Mouse (Mus musculus) midbrain, embryonic 13.5 days (tissue): ENCODE measurements around the gene Cpe. TPM values are rescaled to one million over a fixed set of nuclear protein-coding genes. Genes with fewer than 3 reads are reported as not detected.
A peak's percentile ranks its signal among the peaks of the same experiment; 100 is the strongest.

Source experiments
- ATAC-seq: fragments of 200-750 bp; cut with Nextera tagmentation; 2 replicates; pipeline ENCODE4 v1.8.0; 2017; ENCODE audit warnings: mild to moderate bottlenecking, moderate TSS enrichment, moderate library complexity
- H3K27ac ChIP-seq: fragments of 300-500 bp; sonication (generic); 2 replicates; pipeline ENCODE4 v1.5.1; 2015; ENCODE audit warnings: inconsistent platforms, mild to moderate bottlenecking, moderate library complexity
- H3K27me3 ChIP-seq: fragments of 300-500 bp; sonication (generic); 2 replicates; pipeline ENCODE4 v1.6.1; 2015; ENCODE audit warnings: mild to moderate bottlenecking, inconsistent platforms
- H3K36me3 ChIP-seq: fragments of 300-500 bp; sonication (generic); 2 replicates; pipeline ENCODE4 v1.6.1; 2015; ENCODE audit warnings: mild to moderate bottlenecking, inconsistent platforms
- H3K4me1 ChIP-seq: fragments of 300-500 bp; sonication (generic); replicated peaks from 2 replicates; pipeline ENCODE4 v1.6.1; 2015; ENCODE audit warnings: inconsistent platforms
- H3K4me2 ChIP-seq: fragments of 300-500 bp; sonication (generic); replicated peaks from 2 replicates; pipeline ENCODE4 v1.6.1; 2015; ENCODE audit warnings: moderate library complexity, mild to moderate bottlenecking, inconsistent platforms
- H3K4me3 ChIP-seq: fragments of 300-500 bp; sonication (generic); replicated peaks from 2 replicates; pipeline ENCODE4 v1.5.1; 2015; ENCODE audit warnings: mild to moderate bottlenecking, inconsistent platforms
- H3K9ac ChIP-seq: fragments of 300-500 bp; sonication (generic); replicated peaks from 2 replicates; pipeline ENCODE4 v1.6.1; 2015; ENCODE audit warnings: mild to moderate bottlenecking, inconsistent platforms
- H3K9me3 ChIP-seq: fragments of 300-500 bp; sonication (generic); 2 replicates; pipeline ENCODE4 v1.6.1; 2016; ENCODE audit warnings: mild to moderate bottlenecking, inconsistent platforms
- WGBS: fragments of 180-500 bp; shearing (Covaris S2); methylation state at CpG from one replicate; pipeline ENCODE4 v1.1.7; 2015; 5-methylcytosine and 5-hydroxymethylcytosine counted together
- polyA plus RNA-seq: library from polyadenylated mRNA; unstranded; fragments of >200 nt; fragmentation: Nextera tagmentation; extraction: Ambion mirVana; gene quantifications from 2 replicates; pipeline ENCODE4 v1.2.1, GENCODE M21; 2015

Cpe gene
- polyA plus RNA-seq, result 676 and 719 TPM in 2 replicates

DNA sequence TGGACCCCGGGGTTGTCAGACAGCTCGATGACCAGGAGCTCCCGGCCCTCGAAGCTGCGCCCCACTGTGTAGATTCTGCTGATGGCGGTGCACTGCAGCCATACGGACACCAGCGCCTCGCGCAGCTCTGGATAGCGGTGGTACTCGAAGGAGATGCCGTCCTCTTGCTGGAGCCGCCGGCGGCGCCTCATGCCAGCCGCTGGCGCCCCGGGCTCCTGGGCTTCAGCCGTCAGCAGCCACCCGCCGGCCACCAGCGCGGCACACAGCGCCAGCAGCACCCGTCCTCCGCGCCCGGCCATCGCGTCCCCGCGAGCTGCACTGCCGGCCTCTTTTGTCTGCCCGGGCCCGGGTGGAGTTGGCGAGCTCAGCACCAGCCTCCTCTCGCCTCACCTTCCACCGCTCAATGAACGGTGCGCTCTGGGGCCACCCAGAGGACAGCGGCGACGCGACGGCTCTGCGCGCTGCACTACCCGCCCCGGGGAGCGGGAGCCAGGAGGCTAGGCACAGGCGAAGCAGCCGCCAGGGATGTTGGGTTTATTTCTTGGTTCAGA, at the start of gene Cpe:
TSS of gene Cpe (minus strand) at position 404 of the 551 bp plus-strand sequence.
- Histone ChIP-seq H3K4me3 (peak within 1 kb of the TSS; percentile 84), H3K4me2 (peak within 1 kb of the TSS; percentile 67), H3K9me3 (no peaks in the 10 kb centered on the region), H3K4me1 (peaks cover 38% of the 10 kb centered on the region), H3K36me3 (no peaks in the 10 kb centered on the region), H3K27me3 (no peaks in the 10 kb centered on the region), H3K27ac (peak within 1 kb of the TSS; percentile 100), H3K9ac (peak within 1 kb of the TSS; percentile 99)
- peak; percentile 99 for ATAC-seq
- WGBS, result under 1% methylated on average over 53 of the region's 54 CpGs

DNA sequence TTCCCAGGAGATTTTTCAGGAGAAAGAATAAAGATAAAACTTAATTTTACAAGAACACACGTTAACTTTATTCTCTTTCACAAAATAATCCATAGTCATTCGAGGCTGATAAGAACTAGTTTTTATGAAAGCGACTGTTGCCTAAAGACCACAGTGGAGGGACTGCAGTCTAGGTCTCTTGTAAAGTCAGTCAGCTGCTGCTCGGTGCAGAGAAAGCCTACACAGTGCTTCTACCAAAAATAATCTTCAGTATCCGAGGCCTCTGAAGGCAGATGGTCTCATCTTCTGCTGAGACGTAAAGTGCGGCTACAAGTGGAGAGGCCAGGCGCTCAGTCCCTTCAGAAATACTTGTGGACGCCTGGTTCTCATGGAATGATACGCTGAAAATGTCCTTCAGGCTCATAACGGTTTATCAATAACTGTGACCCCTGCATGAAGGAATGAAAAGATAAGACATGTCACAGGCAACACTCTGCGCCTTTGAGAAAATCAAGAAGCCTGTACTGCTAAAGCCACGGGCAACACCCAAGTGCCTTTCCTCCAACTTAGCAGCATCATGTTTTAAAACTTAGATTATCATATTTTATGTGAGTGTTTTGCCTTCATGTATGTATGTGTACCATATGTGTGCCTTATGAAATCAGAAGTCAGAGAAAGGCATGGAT, 47.8 kb upstream of the Cpe start:
- no peak overlapping the region for H3K4me3 ChIP-seq
- no peak overlapping the region for H3K27ac ChIP-seq
- no peak overlapping the region for H3K4me2 ChIP-seq
- H3K4me1 ChIP-seq, result no peaks in the 10 kb centered on the region
- H3K36me3 ChIP-seq, result peaks cover 16% of the 10 kb centered on the region
- no peaks in the 10 kb centered on the region for H3K9me3 ChIP-seq
- H3K9ac ChIP-seq, result no peak overlapping the region
- ATAC-seq, result no peak
- 94% methylated on average over 13 of the region's 13 CpGs for WGBS
- no peaks in the 10 kb centered on the region for H3K27me3 ChIP-seq

DNA sequence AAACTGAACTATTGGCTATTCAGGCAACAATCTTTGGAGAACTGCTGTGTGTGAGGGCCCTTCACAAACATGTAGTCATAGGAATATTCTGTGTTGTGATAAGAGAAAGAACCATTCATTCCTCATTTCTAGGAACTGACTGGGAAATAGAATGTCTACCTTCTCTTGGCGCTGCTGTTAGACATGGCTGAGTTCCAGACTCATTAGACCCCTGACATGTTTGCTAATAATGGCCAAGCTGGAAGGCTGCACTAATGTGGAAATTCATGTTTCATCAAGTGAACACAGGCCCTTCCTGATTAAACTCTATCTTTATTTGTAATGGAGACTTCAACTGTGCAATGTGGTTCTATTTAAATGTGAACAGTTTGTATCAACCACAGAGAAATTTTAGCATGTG, 46.1 kb upstream of the Cpe start:
- Histone ChIP-seq H3K4me2 (no peak overlapping the region), H3K27ac (no peak overlapping the region), H3K27me3 (no peaks in the 10 kb centered on the region), H3K36me3 (peaks cover 16% of the 10 kb centered on the region), H3K9ac (no peak overlapping the region), H3K4me1 (peaks cover 7% of the 10 kb centered on the region; the same call in 1 of the 2 replicates), H3K4me3 (no peak overlapping the region), H3K9me3 (no peaks in the 10 kb centered on the region)
- no peak for ATAC-seq
- 85% methylated on average over 1 of the region's 1 CpGs for WGBS

DNA sequence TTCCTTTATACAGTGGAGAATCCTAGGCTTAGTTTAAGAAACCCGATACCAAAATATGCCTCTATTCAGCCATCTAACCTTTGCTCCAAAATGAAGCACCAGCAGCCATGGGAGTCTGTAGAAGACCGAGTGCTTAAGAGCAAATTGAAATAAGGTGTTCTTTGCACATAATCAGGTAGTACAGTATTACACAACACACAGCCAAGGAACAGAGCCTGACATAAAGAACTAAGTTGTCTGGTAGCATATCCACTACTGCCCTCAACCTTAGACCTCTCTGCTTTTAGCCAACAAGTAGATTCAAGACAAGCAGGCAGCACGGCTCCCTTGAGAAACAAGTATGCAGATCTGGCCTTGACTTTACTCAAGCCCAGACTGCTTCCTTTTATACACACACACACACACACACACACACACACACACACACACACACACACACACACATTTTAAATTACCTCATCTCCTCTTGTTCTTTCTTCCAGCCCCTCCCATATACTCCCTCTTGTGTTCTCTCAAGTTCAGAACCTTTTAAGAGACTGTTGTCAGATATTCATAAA, 44.0 kb upstream of the Cpe start:
- peaks cover 16% of the 10 kb centered on the region for H3K4me1 ChIP-seq
- no peak for ATAC-seq

DNA sequence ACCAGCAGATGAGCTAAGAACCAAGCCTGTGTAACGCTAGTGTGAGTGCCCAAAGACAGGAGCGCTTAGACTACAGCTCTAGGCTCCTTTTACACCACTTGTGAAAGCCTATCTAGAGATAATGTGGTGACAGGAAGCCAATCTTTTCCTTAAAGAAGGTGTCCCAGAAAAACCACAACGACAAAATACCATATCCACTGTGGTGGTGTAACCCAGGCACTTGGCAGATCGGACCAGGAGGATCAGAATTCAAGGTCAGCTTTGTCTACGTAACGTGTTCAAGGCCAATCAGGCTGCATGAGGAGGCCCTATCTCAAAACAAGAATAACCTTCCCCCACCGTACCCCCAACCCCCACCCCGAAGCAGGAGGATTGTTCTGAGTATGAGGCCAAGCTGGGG, 42.3 kb upstream of the Cpe start:
- no peaks in the 10 kb centered on the region for H3K27me3 ChIP-seq
- no peak for ATAC-seq
- H3K9me3 ChIP-seq, result no peaks in the 10 kb centered on the region
- WGBS, result 92% methylated on average over 8 of the region's 8 CpGs
- H3K4me2 ChIP-seq, result no peak overlapping the region
- H3K4me3 ChIP-seq, result no peak overlapping the region
- peaks cover 32% of the 10 kb centered on the region for H3K4me1 ChIP-seq
- 0 out of 2 replicates have a peak overlapping the region, but pooled peaks have one; percentile 16 for H3K9ac ChIP-seq
- peaks cover 13% of the 10 kb centered on the region for H3K36me3 ChIP-seq
- peak overlapping the region; percentile 56; the same call in 1 of the 2 replicates for H3K27ac ChIP-seq

More for the DNA sequence above, 44.0 kb upstream of the Cpe start:
- Histone ChIP-seq H3K9me3 (no peaks in the 10 kb centered on the region), H3K27me3 (no peaks in the 10 kb centered on the region), H3K4me2 (no peak overlapping the region), H3K27ac (no peak overlapping the region), H3K36me3 (peaks cover 9% of the 10 kb centered on the region; the same call in 1 of the 2 replicates), H3K9ac (no peak overlapping the region), H3K4me3 (no peak overlapping the region)
- WGBS, result 86% methylated on average over 3 of the region's 3 CpGs

DNA sequence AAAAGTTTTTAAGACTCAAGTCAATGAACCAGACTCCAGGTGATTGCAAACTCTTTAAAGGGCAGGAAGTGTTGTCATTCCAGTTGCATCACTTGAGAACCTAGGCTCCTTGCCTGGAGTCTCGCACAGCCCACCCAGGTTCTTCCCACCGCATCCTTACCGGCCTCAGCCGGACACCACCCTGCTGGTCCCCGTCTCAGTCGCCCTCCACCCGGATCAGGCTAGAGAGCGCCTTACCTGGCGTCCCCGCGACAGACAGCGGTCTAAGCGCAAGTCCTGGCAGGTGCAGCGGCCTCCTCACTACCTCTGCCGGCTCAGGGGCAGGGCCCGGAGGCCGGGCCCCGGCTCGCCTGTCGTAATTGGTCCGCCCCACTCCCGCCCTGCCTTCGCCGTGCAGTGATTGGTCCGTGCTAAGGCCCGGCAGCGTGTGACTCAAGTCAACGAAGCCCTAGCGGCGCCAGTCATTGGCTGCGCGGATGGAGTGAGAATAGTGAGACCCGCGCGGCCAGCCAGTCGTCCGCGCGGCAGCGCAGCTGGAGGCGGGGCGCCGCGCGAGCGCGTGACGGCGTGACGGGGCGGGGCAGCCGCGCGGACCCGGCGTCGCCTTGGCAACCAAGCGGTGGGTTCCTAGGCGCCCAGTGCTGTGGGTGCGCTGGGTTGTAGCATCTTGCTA, 40.6 kb upstream of the Cpe start, which contains the start of gene Msmo1:
TSS of gene Msmo1 (minus strand) at position 522 of the 673 bp plus-strand sequence.
- peak within 1 kb of the TSS; percentile 81 for H3K27ac ChIP-seq
- peak; percentile 100 for ATAC-seq
- H3K4me3 ChIP-seq, result peak within 1 kb of the TSS; percentile 83
- H3K9me3 ChIP-seq, result no peaks in the 10 kb centered on the region
- H3K4me1 ChIP-seq, result peaks cover 50% of the 10 kb centered on the region
- peak within 1 kb of the TSS; percentile 82 for H3K9ac ChIP-seq
- H3K4me2 ChIP-seq, result peak within 1 kb of the TSS; percentile 66
- under 1% methylated on average over 60 of the region's 60 CpGs for WGBS
- H3K27me3 ChIP-seq, result no peaks in the 10 kb centered on the region
- peaks cover 26% of the 10 kb centered on the region for H3K36me3 ChIP-seq

DNA sequence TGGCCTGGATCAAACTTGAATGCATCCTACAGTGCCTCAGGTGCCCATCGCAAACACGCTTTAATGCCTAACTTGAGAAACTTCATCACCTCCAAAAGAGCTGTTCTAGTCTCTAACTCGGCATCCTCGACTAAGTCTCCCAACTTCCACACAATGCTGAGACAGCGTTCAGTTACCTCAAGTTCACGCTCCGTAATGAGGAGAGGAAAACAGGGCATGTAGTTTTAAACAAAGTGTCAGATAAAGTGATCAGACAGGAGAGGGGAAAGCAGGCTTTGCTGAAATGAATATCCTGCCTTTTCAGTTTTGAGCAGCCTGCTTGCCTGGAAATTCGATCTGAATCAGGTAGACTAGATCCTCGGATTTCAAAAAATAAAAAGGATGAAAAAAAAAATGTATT, 39.7 kb upstream of the Cpe start:
- Histone ChIP-seq H3K4me3 (peak overlapping the region; percentile 83), H3K9ac (peak overlapping the region; percentile 82), H3K4me2 (peak overlapping the region; percentile 66), H3K27ac (peak overlapping the region; percentile 81), H3K9me3 (no peaks in the 10 kb centered on the region), H3K27me3 (no peaks in the 10 kb centered on the region), H3K36me3 (peaks cover 25% of the 10 kb centered on the region), H3K4me1 (peaks cover 56% of the 10 kb centered on the region)
- 9% methylated on average over 9 of the region's 9 CpGs for WGBS
- ATAC-seq, result no peak

DNA sequence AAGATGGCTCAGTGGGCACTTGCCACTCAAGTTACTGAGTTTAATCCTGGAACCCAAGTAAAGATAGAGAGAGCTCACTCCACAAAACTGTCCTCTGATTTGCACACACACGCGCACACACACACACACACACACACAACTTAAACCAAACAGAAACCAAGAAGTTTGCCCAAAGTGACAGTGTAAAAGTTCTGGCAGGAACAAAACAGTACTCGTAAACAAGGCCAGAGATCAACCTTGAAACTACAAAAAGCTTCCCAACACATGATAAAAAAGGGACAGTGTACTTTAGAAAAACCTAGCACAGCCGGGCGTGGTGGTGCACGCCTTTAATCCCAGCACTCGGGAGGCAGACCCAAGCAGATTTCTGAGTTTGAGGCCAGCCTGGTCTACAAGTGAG, 35.3 kb upstream of the Cpe start:
- H3K36me3 ChIP-seq, result peaks cover 62% of the 10 kb centered on the region
- whole genome bisulfite sequencing, result 86% methylated on average over 7 of the region's 7 CpGs
- H3K9ac ChIP-seq, result no peak overlapping the region
- H3K27ac ChIP-seq, result no peak overlapping the region
- H3K27me3 ChIP-seq, result no peaks in the 10 kb centered on the region
- no peak for ATAC-seq
- H3K9me3 ChIP-seq, result no peaks in the 10 kb centered on the region
- no peak overlapping the region for H3K4me2 ChIP-seq
- no peak overlapping the region for H3K4me3 ChIP-seq
- peaks cover 71% of the 10 kb centered on the region for H3K4me1 ChIP-seq

DNA sequence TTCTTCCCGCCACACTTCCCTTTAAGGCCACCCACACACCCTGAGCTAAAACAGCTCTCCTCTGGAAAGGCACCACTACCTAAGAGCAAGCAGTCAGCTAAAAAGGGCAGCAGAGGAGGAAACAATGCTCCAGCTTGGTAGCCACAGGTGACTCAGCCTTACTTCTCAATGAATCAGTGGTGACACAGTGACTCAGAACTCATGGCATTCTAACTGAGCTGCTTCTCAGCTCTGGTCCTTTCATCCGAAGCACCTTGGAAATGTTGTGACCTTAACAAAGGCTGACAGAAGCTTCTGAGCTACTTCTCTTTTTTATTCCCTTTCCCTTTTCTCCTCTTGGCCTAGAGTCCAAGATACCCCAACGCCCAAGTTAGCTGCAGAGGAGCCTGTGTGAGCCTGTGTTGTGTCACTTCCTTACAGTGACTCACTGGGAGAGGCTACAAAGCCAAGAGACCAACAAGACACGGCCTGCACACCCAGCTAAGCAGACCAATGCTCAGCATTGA, 33.4 kb upstream of the Cpe start:
- Histone ChIP-seq H3K27ac (no peak overlapping the region), H3K9me3 (no peaks in the 10 kb centered on the region), H3K4me1 (peaks cover 56% of the 10 kb centered on the region), H3K4me2 (no peak overlapping the region), H3K9ac (no peak overlapping the region), H3K36me3 (peaks cover 73% of the 10 kb centered on the region), H3K4me3 (no peak overlapping the region), H3K27me3 (no peaks in the 10 kb centered on the region)
- ATAC-seq, result no peak
- WGBS, result 95% methylated on average over 4 of the region's 4 CpGs

DNA sequence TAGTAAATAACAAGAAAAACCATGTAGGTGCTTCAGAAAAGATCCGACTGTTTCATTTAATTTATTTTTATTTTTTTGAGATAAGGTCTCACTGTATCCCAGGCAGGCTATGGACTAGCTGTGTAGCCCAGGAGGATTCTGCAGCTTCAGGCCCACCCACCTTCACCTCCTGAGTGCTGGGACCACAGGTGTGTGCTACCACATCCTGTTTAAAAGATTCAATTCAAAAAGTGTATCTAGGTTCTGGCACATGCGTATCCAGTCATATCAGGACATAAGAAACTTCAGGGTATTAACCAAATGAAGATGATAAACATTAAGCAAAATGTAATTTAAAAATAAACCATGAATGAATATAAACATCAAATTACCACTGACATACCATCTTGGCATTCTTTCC, 30.4 kb upstream of the Cpe start:
- WGBS, result 90% methylated on average over 2 of the region's 2 CpGs
- H3K4me3 ChIP-seq, result no peak overlapping the region
- H3K27ac ChIP-seq, result no peak overlapping the region
- H3K9me3 ChIP-seq, result no peaks in the 10 kb centered on the region
- no peak overlapping the region for H3K9ac ChIP-seq
- peaks cover 25% of the 10 kb centered on the region for H3K4me1 ChIP-seq
- peaks cover 77% of the 10 kb centered on the region for H3K36me3 ChIP-seq
- H3K27me3 ChIP-seq, result no peaks in the 10 kb centered on the region
- no peak overlapping the region for H3K4me2 ChIP-seq
- ATAC-seq, result no peak

DNA sequence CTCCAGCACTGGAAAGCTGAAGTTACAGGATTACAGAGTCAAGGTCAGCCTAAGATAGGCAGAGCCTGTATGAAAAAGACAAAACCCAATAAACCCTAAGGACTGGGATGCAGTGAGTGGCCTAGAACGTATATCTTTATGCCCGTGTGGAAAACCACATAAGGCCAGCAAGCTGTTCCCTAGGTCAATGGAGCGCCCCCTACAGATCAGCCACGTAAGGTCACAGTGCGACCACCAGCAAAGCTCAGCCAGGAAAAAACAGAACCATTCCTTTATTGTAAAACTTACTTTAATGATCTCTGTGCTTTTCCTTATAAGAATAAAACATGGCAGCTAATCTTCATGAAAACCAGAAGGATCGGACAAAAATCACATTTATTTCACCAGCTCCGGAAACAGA, 25.0 kb upstream of the Cpe start:
- Histone ChIP-seq H3K27ac (no peak overlapping the region), H3K4me1 (no peaks in the 10 kb centered on the region), H3K27me3 (no peaks in the 10 kb centered on the region), H3K4me3 (no peak overlapping the region), H3K9ac (no peak overlapping the region), H3K36me3 (peaks cover 68% of the 10 kb centered on the region), H3K9me3 (no peaks in the 10 kb centered on the region), H3K4me2 (no peak overlapping the region)
- no peak for ATAC-seq
- 85% methylated on average over 7 of the region's 7 CpGs for WGBS

DNA sequence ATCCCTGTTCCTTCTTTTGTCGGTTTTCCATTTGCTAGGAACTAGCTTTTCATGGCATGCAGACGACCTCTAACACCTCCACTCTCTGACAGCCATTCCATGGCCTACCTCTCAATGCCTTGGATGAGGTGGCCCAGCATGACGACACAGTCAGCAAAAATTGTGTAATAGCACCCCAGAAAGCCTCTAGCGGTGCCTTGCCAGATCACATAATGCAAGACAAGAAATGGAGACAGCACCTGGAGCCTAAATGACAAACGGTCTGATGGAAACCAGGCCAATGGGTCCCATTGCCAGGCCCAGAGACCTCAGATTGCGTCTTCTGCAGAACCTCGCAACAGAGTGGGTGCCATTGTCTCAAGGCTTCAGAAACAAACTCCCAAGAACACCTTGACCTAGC, 19.6 kb upstream of the Cpe start:
- WGBS, result 88% methylated on average over 7 of the region's 7 CpGs
- Histone ChIP-seq H3K36me3 (peaks cover 22% of the 10 kb centered on the region), H3K4me1 (no peaks in the 10 kb centered on the region), H3K4me2 (no peak overlapping the region), H3K27me3 (no peaks in the 10 kb centered on the region), H3K27ac (no peak overlapping the region), H3K9me3 (no peaks in the 10 kb centered on the region), H3K9ac (no peak overlapping the region), H3K4me3 (no peak overlapping the region)
- ATAC-seq, result no peak
